Mouse (Mus musculus) layer of hippocampus, adult 8-10 months (tissue): ENCODE measurements at regions not wholly inside any gene's neighbourhood (a gene's known extent, or its start where the extent isn't known, plus 50 kb on each side); places are given as distances from the start of the nearest gene placed in this dataset.

ENCODE experiments used
- DNase-seq, 2 experiments: peaks; one replicate each; pipeline ENCODE4 v3.0.0; 2022; ENCODE audit warnings: low spot score in 2 of 2

- no peak for DNase-seq
Measured at GRCm38 (mm10) chr1:77028216-77028615, 486.7 kb downstream of the Epha4 start.

GRCm38 (mm10) chr1:77029091-77029490 lies 485.8 kb downstream of the Epha4 start:
- DNase-seq: no peak

- DNase-seq: no peak
Measured at GRCm38 (mm10) chr1:77043749-77044564, 470.9 kb downstream of the Epha4 start.

- DNase-seq: no peak
Measured at GRCm38 (mm10) chr1:77048720-77049406, 466.0 kb downstream of the Epha4 start.

GRCm38 (mm10) chr1:77051239-77051638 lies 463.6 kb downstream of the Epha4 start:
- DNase-seq: no peak

- no peak for DNase-seq
Measured at GRCm38 (mm10) chr1:77053837-77054540, 460.9 kb downstream of the Epha4 start.

GRCm38 (mm10) chr1:77062468-77062867 lies 452.4 kb downstream of the Epha4 start:
- DNase-seq: no peak

GRCm38 (mm10) chr1:77073071-77073470 lies 441.8 kb downstream of the Epha4 start:
- no peak for DNase-seq

GRCm38 (mm10) chr1:77074926-77075885 lies 439.7 kb downstream of the Epha4 start:
- no peak for DNase-seq

GRCm38 (mm10) chr1:77080767-77081166 lies 434.1 kb downstream of the Epha4 start:
- DNase-seq: no peak

GRCm38 (mm10) chr1:77081660-77082059 lies 433.2 kb downstream of the Epha4 start:
- no peak for DNase-seq

- no peak for DNase-seq
Measured at GRCm38 (mm10) chr1:77082410-77082809, 432.5 kb downstream of the Epha4 start.

- DNase-seq: no peak
Measured at GRCm38 (mm10) chr1:77093551-77093950, 421.3 kb downstream of the Epha4 start.

- DNase-seq: no peak
Measured at GRCm38 (mm10) chr1:77101726-77102272, 413.1 kb downstream of the Epha4 start.

- DNase-seq: no peak
Measured at GRCm38 (mm10) chr1:77102421-77103133, 412.3 kb downstream of the Epha4 start.

- no peak for DNase-seq
Measured at GRCm38 (mm10) chr1:77109861-77110785, 404.8 kb downstream of the Epha4 start.

GRCm38 (mm10) chr1:77128411-77128810 lies 386.5 kb downstream of the Epha4 start:
- DNase-seq: no peak

- no peak for DNase-seq
Measured at GRCm38 (mm10) chr1:77137663-77138062, 377.2 kb downstream of the Epha4 start.

GRCm38 (mm10) chr1:77140906-77141305 lies 374.0 kb downstream of the Epha4 start:
- no peak for DNase-seq
